Mouse (Mus musculus): ENCODE results near the gene Cltb. TPM values are rescaled to one million over a fixed set of nuclear protein-coding genes. Genes with fewer than 3 reads are reported as not detected.

Cltb gene
- total and polyA plus RNA-seq, 3 experiments = 9.2 to 19.5 (median 17.9) TPM

- Histone ChIP-seq H3K27me3 (replicated peaks) (peaks cover 9% of the 10 kb centered on the region), H3K4me3 (replicated peaks in 1 of 3; ENCODE audit: low read depth in 2 of 3, low read length in 2 of 3, poor library complexity in 1 of 3) (no peak overlapping the region), H3K9ac (ENCODE audit: insufficient read depth, low read depth) (no peak overlapping the region), H3K4me1 (ENCODE audit: control insufficient read depth in 1 of 2, insufficient read depth in 2 of 2) (peaks cover 3 to 17% of the 10 kb centered on the region in 2 experiments; a peak in 3 of 4 replicates), H3K79me2 (replicated peaks; ENCODE audit: control insufficient read depth, extremely low read depth, insufficient read depth, poor library complexity, severe bottlenecking) (no peaks in the 10 kb centered on the region), H3K36me3 (replicated peaks in 1 of 2; ENCODE audit: control insufficient read depth in 1 of 2, insufficient read depth in 1 of 2, low read length in 1 of 2) (no peaks in the 10 kb centered on the region), H3K4me2 (ENCODE audit: insufficient read depth, low read depth, poor library complexity, severe bottlenecking) (no peak overlapping the region), H3K9me3 (replicated peaks; ENCODE audit: low read length) (no peaks in the 10 kb centered on the region), H3K27ac (ENCODE audit: insufficient read depth, low read depth) (no peak overlapping the region)
- in situ Hi-C loops (cut with MboI; ENCODE audit: low pct_ligation_motif_present, low pct_unique_long_range_greater_than_20kb, low sequenced_read_pairs) = no loop called here
- dilution Hi-C loops (cut with MboI; ENCODE audit: extremely low pct_ligation_motif_present, extremely low pct_unique_long_range_greater_than_20kb, low sequenced_read_pairs) = no loop called here
- no peak for DNase-seq (ENCODE audit: extremely low read depth)
- no peak for TF ChIP-seq TBP (conservative IDR thresholded peaks at IDR 0.05; ENCODE audit: low read depth, low read length)
- no peak for TF ChIP-seq CTCF (conservative IDR thresholded peaks at IDR 0.05 in 1 of 2, IDR thresholded peaks at IDR 0.05 in 1 of 2; ENCODE audit: low read depth in 2 of 2, low read length in 2 of 2)
- no peak for TF ChIP-seq ZNF384 (IDR thresholded peaks at IDR 0.05; ENCODE audit: low read depth, low read length)
- no peak for TF ChIP-seq ZKSCAN1 (IDR thresholded peaks at IDR 0.05; ENCODE audit: borderline replicate concordance, low read depth, low read length)
- TF ChIP-seq E2F4 (IDR thresholded peaks at IDR 0.05; ENCODE audit: insufficient replicate concordance, low read depth, low read length) = no peak
- TF ChIP-seq ZC3H11A (IDR thresholded peaks at IDR 0.05; ENCODE audit: low read depth, low read length) = no peak
- no peak for TF ChIP-seq HCFC1 (IDR thresholded peaks at IDR 0.05; ENCODE audit: low read depth, low read length)
- TF ChIP-seq JUND (conservative IDR thresholded peaks at IDR 0.05; ENCODE audit: low read depth, low read length) = no peak
- TF ChIP-seq IRF4 (IDR thresholded peaks at IDR 0.05; ENCODE audit: low read depth, low read length) = no peak
- TF ChIP-seq SMC3 (IDR thresholded peaks at IDR 0.05; ENCODE audit: low read depth, low read length) = no peak
- TF ChIP-seq RCOR1 (conservative IDR thresholded peaks at IDR 0.05; ENCODE audit: low read depth, low read length) = no peak
- no peak for TF ChIP-seq MAFK (IDR thresholded peaks at IDR 0.05; ENCODE audit: insufficient replicate concordance, low read length)
- TF ChIP-seq EP300 (IDR thresholded peaks at IDR 0.05; ENCODE audit: low read length) = no peak
- TF ChIP-seq NELFE (IDR thresholded peaks at IDR 0.05; ENCODE audit: low read depth, low read length) = no peak
- no peak for TF ChIP-seq BHLHE40 (IDR thresholded peaks at IDR 0.05; ENCODE audit: low read depth, low read length)
- TF ChIP-seq PAX5 (IDR thresholded peaks at IDR 0.05; ENCODE audit: low read length) = no peak
- no peak for TF ChIP-seq ELF1 (IDR thresholded peaks at IDR 0.05; ENCODE audit: low read depth, low read length)
Measured at GRCm38 (mm10) chr13:54570736-54571135, 40.4 kb downstream of the Cltb start.

GRCm38 (mm10) chr13:54569282-54569681, 41.9 kb downstream of the Cltb start:
- no peaks in the 10 kb centered on the region for H3K27me3 ChIP-seq (replicated peaks)
- no peak for DNase-seq (ENCODE audit: extremely low read depth)
- no peak overlapping the region for H3K27ac ChIP-seq (ENCODE audit: insufficient read depth, low read depth)
- in situ Hi-C loops (cut with MboI; ENCODE audit: low pct_ligation_motif_present, low pct_unique_long_range_greater_than_20kb, low sequenced_read_pairs) (loop anchor here (5.0 kb wide), 1 partner anchor 48 kb away; no protein-coding TSS in a partner anchor), dilution Hi-C loops (cut with MboI; ENCODE audit: extremely low pct_ligation_motif_present, extremely low pct_unique_long_range_greater_than_20kb, low sequenced_read_pairs) (no loop called here)
- H3K4me3 ChIP-seq (replicated peaks in 1 of 3; ENCODE audit: low read depth in 2 of 3, low read length in 2 of 3, poor library complexity in 1 of 3) = no peak overlapping the region
- no peak overlapping the region for H3K4me2 ChIP-seq (ENCODE audit: insufficient read depth, low read depth, poor library complexity, severe bottlenecking)
- peaks cover 0 to 22% of the 10 kb centered on the region in 2 experiments; a peak in 2 of 4 replicates for H3K4me1 ChIP-seq (ENCODE audit: control insufficient read depth in 1 of 2, insufficient read depth in 2 of 2)
- no peaks in the 10 kb centered on the region for H3K9me3 ChIP-seq (replicated peaks; ENCODE audit: low read length)
- no peaks in the 10 kb centered on the region for H3K36me3 ChIP-seq (replicated peaks in 1 of 2; ENCODE audit: control insufficient read depth in 1 of 2, insufficient read depth in 1 of 2, low read length in 1 of 2)
- TF ChIP-seq JUN (IDR thresholded peaks at IDR 0.05; ENCODE audit: insufficient read depth, low read depth, low read length) = no peak
- no peak for TF ChIP-seq CHD2 (IDR thresholded peaks at IDR 0.05; ENCODE audit: low read length)
- TF ChIP-seq ELF1 (IDR thresholded peaks at IDR 0.05; ENCODE audit: low read depth, low read length) = no peak
- no peak for TF ChIP-seq CHD1 (IDR thresholded peaks at IDR 0.05; ENCODE audit: low read depth, low read length)
- TF ChIP-seq POLR2A (IDR thresholded peaks at IDR 0.05; ENCODE audit: low read depth, low read length) = no peak
- TF ChIP-seq KAT2A (IDR thresholded peaks at IDR 0.05; ENCODE audit: insufficient replicate concordance, low read length) = no peak
- no peak overlapping the region for H3K9ac ChIP-seq (ENCODE audit: insufficient read depth, low read depth)
- H3K79me2 ChIP-seq (replicated peaks; ENCODE audit: control insufficient read depth, extremely low read depth, insufficient read depth, poor library complexity, severe bottlenecking) = peaks cover 6% of the 10 kb centered on the region; the same call in 1 of the 2 replicates

Data from CH12.LX (cell line).